Mouse (Mus musculus): ENCODE data around the gene Gm884. TPM values are rescaled to one million over a fixed set of nuclear protein-coding genes. Genes with fewer than 3 reads are reported as not detected.

Gene Gm884
- polyA plus RNA-seq (2014; fragmentation: Nextera tagmentation; extraction: Ambion mirVana): not detected in 2 replicates

DNA sequence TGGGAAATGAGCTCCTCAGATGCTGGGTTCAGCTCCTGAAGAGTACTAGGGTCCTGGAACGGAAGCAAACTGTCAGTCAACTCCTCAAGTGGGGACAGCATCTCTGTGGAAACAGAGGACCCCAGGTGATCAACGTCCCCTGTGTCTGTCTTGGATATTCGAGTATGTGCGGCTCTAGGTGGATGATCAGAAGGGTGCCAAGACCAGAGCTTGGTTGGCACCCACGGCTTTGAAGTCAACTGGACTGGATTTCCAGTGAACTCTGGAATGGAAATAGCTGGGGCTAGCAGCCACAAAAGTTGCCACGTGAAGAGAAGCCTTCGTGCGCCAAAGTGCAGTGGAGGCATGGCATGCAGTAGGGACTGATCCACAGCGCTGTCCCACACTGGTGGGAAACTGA lies at the start of gene Gm884:
Gene Gm884 (minus strand): TSS at position 101 of the 400 bp plus-strand sequence.
- Histone ChIP-seq H3K27ac (ENCODE audit: low read depth, low read length) (no peak within 1 kb of the TSS), H3K9ac (ENCODE audit: low read length) (no peak within 1 kb of the TSS), H3K27me3 (ENCODE audit: control insufficient read depth, insufficient read depth, low read length) (no peaks in the 10 kb centered on the region), H3K36me3 (ENCODE audit: control insufficient read depth, insufficient read depth, low read length) (no peaks in the 10 kb centered on the region), H3K4me3 (ENCODE audit: low read depth, low read length) (no peak within 1 kb of the TSS), H3K4me2 (ENCODE audit: low read depth, low read length, severe bottlenecking) (no peak within 1 kb of the TSS), H3K9me3 (ENCODE audit: control insufficient read depth, low read length) (no peaks in the 10 kb centered on the region), H3K4me1 (replicated peaks; ENCODE audit: control insufficient read depth, insufficient read depth, low read length) (no peaks in the 10 kb centered on the region)
- DNase-seq (ENCODE audit: low spot score) (no peak), ATAC-seq (replicated peaks; ENCODE audit: low FRiP score) (no peak)
- 84% methylated on average over 9 of the region's 9 CpGs for WGBS

DNA sequence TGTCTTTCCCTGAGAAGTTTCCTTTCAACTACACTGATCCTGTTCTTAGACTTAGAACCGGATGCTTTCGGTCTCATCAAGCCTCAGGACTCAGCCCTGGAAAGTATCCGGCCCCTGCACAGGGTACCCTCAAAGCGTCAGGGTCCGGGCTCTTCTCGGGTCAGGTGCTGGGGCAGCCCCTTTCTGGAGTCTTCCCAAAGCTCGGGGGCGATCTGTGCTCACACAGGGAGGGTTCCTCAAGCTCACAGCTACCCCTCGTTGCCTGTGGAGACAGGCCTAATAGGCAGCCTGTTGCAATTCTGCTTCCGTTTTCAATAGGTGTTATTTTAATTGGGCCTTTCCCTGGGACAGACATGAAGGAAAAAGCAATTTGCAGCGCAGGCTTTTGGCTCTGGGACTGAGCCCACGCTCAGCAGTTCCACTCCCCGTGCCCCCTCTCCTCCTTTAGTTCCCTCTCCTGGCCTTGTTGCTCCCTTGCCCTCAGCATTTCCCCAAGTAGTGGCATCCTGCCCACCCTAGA lies 46.0 kb upstream of the Gm884 start:
- no peak for DNase-seq (ENCODE audit: low spot score)
- ATAC-seq (replicated peaks; ENCODE audit: low FRiP score): no peak
- H3K9me3 ChIP-seq (ENCODE audit: control insufficient read depth, low read length): no peaks in the 10 kb centered on the region
- no peak overlapping the region for H3K27ac ChIP-seq (ENCODE audit: low read depth, low read length)
- no peaks in the 10 kb centered on the region for H3K36me3 ChIP-seq (ENCODE audit: control insufficient read depth, insufficient read depth, low read length)
- no peak overlapping the region for H3K4me2 ChIP-seq (ENCODE audit: low read depth, low read length, severe bottlenecking)
- no peak overlapping the region for H3K4me3 ChIP-seq (ENCODE audit: low read depth, low read length)
- peaks cover 4% of the 10 kb centered on the region for H3K4me1 ChIP-seq (replicated peaks; ENCODE audit: control insufficient read depth, insufficient read depth, low read length)
- H3K9ac ChIP-seq (ENCODE audit: low read length): no peak overlapping the region
- H3K27me3 ChIP-seq (ENCODE audit: control insufficient read depth, insufficient read depth, low read length): no peaks in the 10 kb centered on the region; the same call in 1 of the 2 replicates
- WGBS: 33% methylated on average over 13 of the region's 13 CpGs

DNA sequence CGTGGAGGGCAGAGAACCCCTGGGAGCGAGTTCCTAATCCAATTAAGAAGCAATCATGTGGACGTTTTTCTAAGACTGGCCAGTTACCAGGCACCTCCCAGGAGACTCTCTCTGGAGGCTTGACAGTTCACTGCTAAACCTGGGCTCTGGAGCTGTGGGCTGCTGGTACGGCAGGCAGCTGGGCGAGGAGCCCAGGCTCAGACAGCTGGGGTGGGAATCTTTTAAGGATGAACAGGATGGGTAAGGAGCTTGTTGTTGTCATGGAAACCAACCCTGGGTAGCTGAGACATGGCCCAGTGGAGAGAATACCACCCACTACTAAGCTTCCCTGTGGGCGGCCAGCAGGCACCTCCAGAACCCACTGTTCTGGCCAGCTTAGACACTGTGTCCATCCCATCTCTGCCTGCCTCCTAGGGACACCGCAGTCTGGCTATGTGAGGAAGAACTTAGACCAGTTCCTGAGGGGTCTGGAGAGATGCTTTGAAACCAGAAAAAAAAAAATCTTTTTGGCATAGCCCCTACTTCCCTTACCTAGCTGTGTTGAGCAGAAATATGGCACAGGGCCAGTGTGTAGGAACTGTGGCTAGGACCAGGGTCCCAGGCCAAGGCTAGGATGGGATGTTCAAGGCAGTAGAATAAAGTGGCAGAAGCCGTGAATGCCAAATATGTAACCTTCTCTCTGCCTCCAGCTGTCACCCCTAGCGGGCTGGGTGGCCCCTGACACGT lies 45.4 kb upstream of the Gm884 start:
- no peak for ATAC-seq (replicated peaks; ENCODE audit: low FRiP score)

DNA sequence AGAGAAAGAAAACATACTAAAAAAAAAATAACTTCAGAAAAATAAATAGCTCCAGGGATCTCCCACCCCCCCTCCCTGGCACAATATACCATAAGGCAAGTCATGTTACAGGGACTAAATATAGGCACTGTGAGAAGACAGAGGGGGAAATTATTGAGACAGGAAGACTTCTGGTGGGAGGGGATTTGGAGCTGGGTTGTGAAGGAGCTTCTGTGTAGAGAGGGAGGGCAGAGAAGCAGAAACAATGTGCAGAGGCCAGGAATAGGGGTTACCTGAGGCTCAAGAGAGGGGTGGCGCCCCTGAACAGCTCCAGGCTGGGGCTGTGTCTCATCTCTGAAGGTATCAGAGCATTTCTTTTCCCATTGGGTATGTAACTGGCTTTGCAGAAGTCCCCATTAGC lies 44.8 kb upstream of the Gm884 start:
- Histone ChIP-seq H3K4me2 (ENCODE audit: low read depth, low read length, severe bottlenecking) (no peak overlapping the region), H3K9me3 (ENCODE audit: control insufficient read depth, low read length) (no peaks in the 10 kb centered on the region), H3K27me3 (ENCODE audit: control insufficient read depth, insufficient read depth, low read length) (no peaks in the 10 kb centered on the region; the same call in 1 of the 2 replicates), H3K36me3 (ENCODE audit: control insufficient read depth, insufficient read depth, low read length) (no peaks in the 10 kb centered on the region), H3K4me3 (ENCODE audit: low read depth, low read length) (no peak overlapping the region), H3K9ac (ENCODE audit: low read length) (no peak overlapping the region), H3K4me1 (replicated peaks; ENCODE audit: control insufficient read depth, insufficient read depth, low read length) (peaks cover 4% of the 10 kb centered on the region), H3K27ac (ENCODE audit: low read depth, low read length) (no peak overlapping the region)
- DNase-seq (ENCODE audit: low spot score): no peak
- ATAC-seq (replicated peaks; ENCODE audit: low FRiP score): no peak
- WGBS: 33% methylated on average over 1 of the region's 1 CpGs

More for the DNA sequence above, 45.4 kb upstream of the Gm884 start:
- no peak overlapping the region for H3K27ac ChIP-seq (ENCODE audit: low read depth, low read length)
- H3K27me3 ChIP-seq (ENCODE audit: control insufficient read depth, insufficient read depth, low read length): no peaks in the 10 kb centered on the region; the same call in 1 of the 2 replicates
- H3K9ac ChIP-seq (ENCODE audit: low read length): no peak overlapping the region
- 21% methylated on average over 10 of the region's 10 CpGs for WGBS
- H3K9me3 ChIP-seq (ENCODE audit: control insufficient read depth, low read length): no peaks in the 10 kb centered on the region
- H3K36me3 ChIP-seq (ENCODE audit: control insufficient read depth, insufficient read depth, low read length): no peaks in the 10 kb centered on the region
- H3K4me3 ChIP-seq (ENCODE audit: low read depth, low read length): no peak overlapping the region
- peaks cover 4% of the 10 kb centered on the region for H3K4me1 ChIP-seq (replicated peaks; ENCODE audit: control insufficient read depth, insufficient read depth, low read length)
- DNase-seq (ENCODE audit: low spot score): no peak
- H3K4me2 ChIP-seq (ENCODE audit: low read depth, low read length, severe bottlenecking): no peak overlapping the region

DNA sequence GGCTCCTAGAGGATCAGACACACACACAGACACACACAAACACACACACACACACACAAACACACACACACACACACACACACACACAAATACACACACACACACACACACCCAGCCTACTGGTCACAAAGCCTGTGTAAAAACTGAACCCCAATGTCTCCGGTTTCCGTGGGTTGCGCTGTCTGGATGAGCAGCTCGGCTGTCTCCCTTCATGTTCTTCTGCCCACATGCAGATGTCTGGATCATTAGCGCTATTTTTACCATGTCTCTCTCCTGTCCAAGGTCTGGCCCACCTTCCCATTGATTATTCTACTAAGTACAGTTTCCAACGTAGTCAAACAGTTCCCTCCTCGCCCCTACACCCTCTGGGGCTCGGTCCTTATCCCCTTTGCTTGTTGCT lies 42.2 kb upstream of the Gm884 start:
- no peak for DNase-seq (ENCODE audit: low spot score)
- Histone ChIP-seq H3K9me3 (ENCODE audit: control insufficient read depth, low read length) (no peaks in the 10 kb centered on the region), H3K4me2 (ENCODE audit: low read depth, low read length, severe bottlenecking) (no peak overlapping the region), H3K36me3 (ENCODE audit: control insufficient read depth, insufficient read depth, low read length) (no peaks in the 10 kb centered on the region), H3K4me3 (ENCODE audit: low read depth, low read length) (no peak overlapping the region), H3K27me3 (ENCODE audit: control insufficient read depth, insufficient read depth, low read length) (no peaks in the 10 kb centered on the region; the same call in 1 of the 2 replicates), H3K27ac (ENCODE audit: low read depth, low read length) (no peak overlapping the region), H3K9ac (ENCODE audit: low read length) (no peak overlapping the region), H3K4me1 (replicated peaks; ENCODE audit: control insufficient read depth, insufficient read depth, low read length) (peaks cover 4% of the 10 kb centered on the region)
- ATAC-seq (replicated peaks; ENCODE audit: low FRiP score): no peak
- 88% methylated on average over 8 of the region's 8 CpGs for WGBS

DNA sequence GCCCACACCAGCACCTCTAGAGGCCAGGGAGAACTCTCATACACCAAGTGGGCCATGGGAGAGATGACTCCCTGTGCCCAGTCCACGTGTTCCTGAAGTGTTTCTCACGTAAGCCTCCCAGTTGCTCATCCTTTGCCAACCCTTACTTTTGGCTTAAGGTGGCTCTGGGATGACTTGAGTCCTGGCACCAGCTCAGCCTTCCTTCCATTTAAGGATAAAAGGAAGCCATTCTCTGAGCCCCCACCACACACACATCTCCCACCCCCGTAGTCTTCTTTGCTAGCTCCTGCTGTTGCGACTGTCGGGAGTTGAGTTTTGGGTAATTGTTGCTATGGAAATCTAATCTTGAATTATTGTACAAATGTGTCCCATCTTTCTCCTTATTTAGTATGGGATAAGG lies 41.6 kb upstream of the Gm884 start:
- no peak overlapping the region for H3K27ac ChIP-seq (ENCODE audit: low read depth, low read length)
- no peaks in the 10 kb centered on the region for H3K9me3 ChIP-seq (ENCODE audit: control insufficient read depth, low read length)
- H3K9ac ChIP-seq (ENCODE audit: low read length): no peak overlapping the region
- DNase-seq (ENCODE audit: low spot score): no peak
- no peaks in the 10 kb centered on the region; the same call in 1 of the 2 replicates for H3K27me3 ChIP-seq (ENCODE audit: control insufficient read depth, insufficient read depth, low read length)
- peaks cover 4% of the 10 kb centered on the region for H3K4me1 ChIP-seq (replicated peaks; ENCODE audit: control insufficient read depth, insufficient read depth, low read length)
- no peak overlapping the region for H3K4me2 ChIP-seq (ENCODE audit: low read depth, low read length, severe bottlenecking)
- no peak for ATAC-seq (replicated peaks; ENCODE audit: low FRiP score)
- no peak overlapping the region for H3K4me3 ChIP-seq (ENCODE audit: low read depth, low read length)
- 90% methylated on average over 5 of the region's 5 CpGs for WGBS
- H3K36me3 ChIP-seq (ENCODE audit: control insufficient read depth, insufficient read depth, low read length): no peaks in the 10 kb centered on the region

DNA sequence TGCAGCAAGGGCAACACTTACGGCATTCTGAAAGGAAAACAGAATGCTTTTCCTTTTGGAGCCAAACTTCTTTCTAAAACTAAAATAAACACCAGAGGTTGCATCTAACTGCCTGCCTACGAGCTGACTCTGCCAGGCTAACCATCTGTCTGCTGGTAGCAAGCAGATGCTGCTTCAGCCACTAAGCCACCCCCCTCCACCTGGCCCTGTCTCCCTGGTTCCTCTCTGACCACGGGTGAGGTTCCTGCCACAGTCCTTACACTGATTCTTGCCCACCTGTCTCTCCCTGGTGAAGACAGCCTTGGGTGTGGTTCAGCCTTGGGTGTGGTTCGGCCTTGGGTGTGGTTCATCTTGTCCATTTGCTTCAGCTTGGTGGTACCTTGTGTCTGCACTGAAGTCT lies 40.9 kb upstream of the Gm884 start:
- Histone ChIP-seq H3K9ac (ENCODE audit: low read length) (no peak overlapping the region), H3K4me3 (ENCODE audit: low read depth, low read length) (no peak overlapping the region), H3K27me3 (ENCODE audit: control insufficient read depth, insufficient read depth, low read length) (no peaks in the 10 kb centered on the region; the same call in 1 of the 2 replicates), H3K27ac (ENCODE audit: low read depth, low read length) (no peak overlapping the region), H3K4me2 (ENCODE audit: low read depth, low read length, severe bottlenecking) (no peak overlapping the region), H3K4me1 (replicated peaks; ENCODE audit: control insufficient read depth, insufficient read depth, low read length) (peaks cover 4% of the 10 kb centered on the region), H3K9me3 (ENCODE audit: control insufficient read depth, low read length) (no peaks in the 10 kb centered on the region), H3K36me3 (ENCODE audit: control insufficient read depth, insufficient read depth, low read length) (no peaks in the 10 kb centered on the region)
- DNase-seq (ENCODE audit: low spot score) (no peak), ATAC-seq (replicated peaks; ENCODE audit: low FRiP score) (no peak)
- WGBS: 69% methylated on average over 4 of the region's 4 CpGs

DNA sequence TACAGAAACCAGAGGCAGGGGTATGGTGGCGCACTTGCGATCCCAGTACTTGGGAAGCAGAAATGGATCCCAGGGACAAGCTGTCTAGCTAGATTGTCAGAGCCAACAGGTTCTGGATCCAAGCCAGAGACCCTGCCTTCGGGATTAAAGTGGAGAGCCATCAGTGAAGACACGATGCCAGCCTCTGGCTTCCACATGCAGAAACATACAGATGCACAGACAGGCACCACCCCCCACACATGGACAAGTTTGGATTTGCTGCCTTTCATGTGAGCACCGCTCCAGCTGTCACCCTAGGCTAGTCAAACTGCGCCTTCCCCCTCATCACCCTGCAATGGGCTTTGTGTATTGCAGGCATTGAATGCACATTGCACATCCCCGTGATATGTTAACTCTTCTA lies 37.2 kb upstream of the Gm884 start:
- Histone ChIP-seq H3K9me3 (ENCODE audit: control insufficient read depth, low read length) (no peaks in the 10 kb centered on the region), H3K4me2 (ENCODE audit: low read depth, low read length, severe bottlenecking) (no peak overlapping the region), H3K27ac (ENCODE audit: low read depth, low read length) (no peak overlapping the region), H3K9ac (ENCODE audit: low read length) (no peak overlapping the region), H3K4me3 (ENCODE audit: low read depth, low read length) (no peak overlapping the region), H3K36me3 (ENCODE audit: control insufficient read depth, insufficient read depth, low read length) (no peaks in the 10 kb centered on the region), H3K4me1 (replicated peaks; ENCODE audit: control insufficient read depth, insufficient read depth, low read length) (no peaks in the 10 kb centered on the region), H3K27me3 (ENCODE audit: control insufficient read depth, insufficient read depth, low read length) (peaks cover 8% of the 10 kb centered on the region)
- DNase-seq (ENCODE audit: low spot score) (no peak), ATAC-seq (replicated peaks; ENCODE audit: low FRiP score) (no peak)
- WGBS: 87% methylated on average over 7 of the region's 7 CpGs

DNA sequence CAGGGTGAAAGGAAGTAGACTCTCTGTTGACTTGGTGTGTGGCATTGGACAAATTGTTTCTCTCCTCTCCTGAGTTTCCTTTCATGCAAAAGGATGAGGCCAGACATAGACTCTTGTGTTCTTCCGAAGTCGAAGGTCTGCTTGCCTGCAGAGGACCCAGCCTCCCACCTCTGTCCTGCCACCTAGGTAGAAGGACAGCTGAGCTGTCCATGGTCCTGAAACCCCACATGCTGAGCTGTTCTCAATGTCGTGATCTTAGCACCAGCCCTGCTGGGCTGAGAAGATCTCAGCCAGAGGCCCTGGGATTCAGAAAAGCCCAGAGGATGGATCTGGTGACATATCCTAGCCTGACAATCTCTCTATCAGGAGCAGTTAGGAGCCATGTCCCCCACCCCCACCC lies 35.6 kb upstream of the Gm884 start:
- Histone ChIP-seq H3K27me3 (ENCODE audit: control insufficient read depth, insufficient read depth, low read length) (peaks cover 22% of the 10 kb centered on the region), H3K27ac (ENCODE audit: low read depth, low read length) (no peak overlapping the region), H3K9ac (ENCODE audit: low read length) (no peak overlapping the region), H3K9me3 (ENCODE audit: control insufficient read depth, low read length) (no peaks in the 10 kb centered on the region), H3K36me3 (ENCODE audit: control insufficient read depth, insufficient read depth, low read length) (no peaks in the 10 kb centered on the region), H3K4me1 (replicated peaks; ENCODE audit: control insufficient read depth, insufficient read depth, low read length) (no peaks in the 10 kb centered on the region), H3K4me3 (ENCODE audit: low read depth, low read length) (no peak overlapping the region), H3K4me2 (ENCODE audit: low read depth, low read length, severe bottlenecking) (no peak overlapping the region)
- ATAC-seq (replicated peaks; ENCODE audit: low FRiP score) (no peak), DNase-seq (ENCODE audit: low spot score) (peak; percentile 79)
- 7% methylated on average over 3 of the region's 3 CpGs for WGBS
